Mouse (Mus musculus) urinary bladder, postnatal 10 days (tissue): Measurements from ENCODE around the gene Mb.
"Not testable (repeated sequence)": the region's sequence is repeated elsewhere in the genome, so short reads cannot be mapped to it uniquely, and the experiment has no call there.

Experiments used
- DNase-seq: peaks from one replicate; pipeline ENCODE4 v3.0.0; 2022; ENCODE audit warnings: low spot score

Gene Mb

GRCm38 (mm10) chr15:77065259-77065852, 14.9 kb upstream of the Mb start:
- no peak for DNase-seq

- DNase-seq, result no peak
Measured at GRCm38 (mm10) chr15:77062746-77063145, 12.3 kb upstream of the Mb start.

- not testable (repeated sequence) for DNase-seq
Measured at GRCm38 (mm10) chr15:77059416-77059815, 8.9 kb upstream of the Mb start.

GRCm38 (mm10) chr15:77058566-77058965, 8.1 kb upstream of the Mb start:
- DNase-seq, result no peak

- no peak for DNase-seq
Measured at GRCm38 (mm10) chr15:77056791-77057051, 6.3 kb upstream of the Mb start.

GRCm38 (mm10) chr15:77056001-77056790, 5.7 kb upstream of the Mb start:
- DNase-seq, result no peak

GRCm38 (mm10) chr15:77054611-77055175, 4.2 kb upstream of the Mb start:
- no peak for DNase-seq

GRCm38 (mm10) chr15:77053021-77053420, 2.6 kb upstream of the Mb start:
- no peak for DNase-seq

- no peak for DNase-seq
Measured at GRCm38 (mm10) chr15:77052176-77052575, 1.7 kb upstream of the Mb start.

- no peak for DNase-seq
Measured at GRCm38 (mm10) chr15:77045609-77046008, 4.9 kb downstream of the Mb start.

- no peak for DNase-seq
Measured at GRCm38 (mm10) chr15:77044597-77045320, 5.7 kb downstream of the Mb start, which contains the start of gene Apol6. Gene Apol6 (plus strand): TSS chr15:77044729.

- DNase-seq, result no peak
Measured at GRCm38 (mm10) chr15:77040784-77041183, 9.7 kb downstream of the Mb start.

GRCm38 (mm10) chr15:77039211-77039700, 11.2 kb downstream of the Mb start:
- DNase-seq, result no peak

- no peak for DNase-seq
Measured at GRCm38 (mm10) chr15:77037278-77038161, 12.9 kb downstream of the Mb start.

GRCm38 (mm10) chr15:77036989-77037277, 13.5 kb downstream of the Mb start:
- DNase-seq, result no peak

- DNase-seq, result no peak
Measured at GRCm38 (mm10) chr15:77036320-77036988, 14.0 kb downstream of the Mb start.

- DNase-seq, result no peak
Measured at GRCm38 (mm10) chr15:77035643-77036042, 14.8 kb downstream of the Mb start.

- DNase-seq, result no peak
Measured at GRCm38 (mm10) chr15:77034526-77034925, 15.9 kb downstream of the Mb start.

- DNase-seq, result no peak
Measured at GRCm38 (mm10) chr15:77031271-77031670, 19.2 kb downstream of the Mb start.

- no peak for DNase-seq
Measured at GRCm38 (mm10) chr15:77029331-77029991, 21.0 kb downstream of the Mb start.

GRCm38 (mm10) chr15:77027675-77028074, 22.8 kb downstream of the Mb start:
- DNase-seq, result no peak
